Mouse (Mus musculus) frontal cortex, postnatal 10 days (tissue): ENCODE measurements at regions not wholly inside any gene's neighbourhood (a gene's known extent, or its start where the extent isn't known, plus 50 kb on each side); places are given as distances from the start of the nearest gene placed in this dataset.

Experiments
- DNase-seq, 2 experiments: peaks; one replicate each; pipeline ENCODE4 v3.0.0; 2022; ENCODE audit warnings: low spot score in 2 of 2, mixed read lengths in 1 of 2

DNA sequence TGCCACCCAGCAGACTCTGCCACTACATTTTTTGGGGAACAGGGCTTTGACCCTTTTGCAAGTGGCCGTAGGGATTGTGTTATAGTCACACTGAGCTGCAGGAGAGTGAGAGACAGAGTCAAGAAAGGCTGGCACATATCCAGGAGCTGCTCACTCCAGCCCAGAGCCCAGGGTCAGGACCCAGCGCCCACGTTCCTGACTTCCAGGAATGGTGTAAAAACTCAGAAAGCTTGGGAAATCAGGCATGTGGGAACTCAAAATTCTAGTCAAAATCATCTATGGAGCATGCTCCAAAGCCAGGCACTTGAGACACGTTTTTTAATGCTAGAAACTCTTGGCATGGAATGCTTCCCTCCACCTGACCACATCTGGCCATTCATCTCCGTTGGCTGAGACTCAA, 146.7 kb upstream of the Runx1 start:
- DNase-seq: no peak

DNA sequence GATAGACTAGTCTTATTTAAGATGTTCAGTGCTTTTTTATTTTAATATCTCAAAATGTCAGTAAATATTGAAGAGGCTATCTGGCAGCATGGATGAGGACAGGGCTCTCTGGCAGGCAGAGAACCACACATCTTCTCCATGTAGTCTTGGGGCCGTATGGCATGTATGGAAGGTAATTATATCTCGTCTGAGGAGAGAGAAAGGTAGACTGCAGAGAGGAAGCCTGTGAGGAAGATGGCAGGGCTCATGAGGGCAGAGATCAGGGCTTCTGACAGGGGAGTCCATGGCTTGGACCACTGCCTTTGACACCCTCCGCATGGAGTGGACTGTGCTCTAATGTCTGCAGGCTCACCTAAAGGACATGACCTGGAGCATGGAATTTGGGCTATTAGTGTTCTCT, 146.0 kb upstream of the Runx1 start:
- DNase-seq: no peak

DNA sequence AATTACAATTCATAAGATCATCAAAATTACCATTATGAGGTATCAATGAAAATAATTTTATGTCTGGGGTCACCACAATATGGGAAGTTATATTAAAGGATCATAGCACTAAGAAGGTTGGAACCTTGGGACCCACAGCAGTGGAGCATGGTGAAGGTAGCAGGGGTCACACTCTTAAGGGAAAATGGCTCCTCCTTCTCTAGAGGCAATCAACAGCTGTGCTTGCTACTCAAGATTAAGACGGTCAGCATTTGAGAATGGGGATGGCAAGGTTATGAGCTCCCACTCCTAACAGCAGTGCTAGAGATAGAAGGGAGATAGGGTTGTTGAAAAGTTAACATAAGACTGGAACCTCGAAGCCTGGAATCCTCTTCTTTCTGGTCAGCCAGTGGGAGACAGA, 144.6 kb upstream of the Runx1 start:
- no peak for DNase-seq

DNA sequence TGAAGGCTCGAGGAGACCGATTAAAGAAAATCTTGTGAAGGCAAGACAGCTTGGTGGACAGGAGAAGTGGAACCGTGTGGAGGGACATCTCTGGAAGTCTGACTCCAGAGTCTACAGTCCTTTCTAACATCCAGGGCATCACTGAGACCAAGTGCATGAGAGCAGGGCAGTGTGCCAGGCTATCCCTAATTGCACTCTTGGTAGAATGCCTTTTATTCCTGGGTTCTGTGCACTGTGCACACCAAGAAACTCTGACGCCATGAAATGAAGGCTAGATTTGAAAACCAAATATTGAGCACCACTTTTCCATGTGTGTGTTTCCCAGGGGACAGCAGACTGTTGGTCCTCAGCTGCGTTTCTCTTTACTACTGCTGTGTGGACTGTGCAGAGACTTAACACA, 143.1 kb upstream of the Runx1 start:
- no peak for DNase-seq

DNA sequence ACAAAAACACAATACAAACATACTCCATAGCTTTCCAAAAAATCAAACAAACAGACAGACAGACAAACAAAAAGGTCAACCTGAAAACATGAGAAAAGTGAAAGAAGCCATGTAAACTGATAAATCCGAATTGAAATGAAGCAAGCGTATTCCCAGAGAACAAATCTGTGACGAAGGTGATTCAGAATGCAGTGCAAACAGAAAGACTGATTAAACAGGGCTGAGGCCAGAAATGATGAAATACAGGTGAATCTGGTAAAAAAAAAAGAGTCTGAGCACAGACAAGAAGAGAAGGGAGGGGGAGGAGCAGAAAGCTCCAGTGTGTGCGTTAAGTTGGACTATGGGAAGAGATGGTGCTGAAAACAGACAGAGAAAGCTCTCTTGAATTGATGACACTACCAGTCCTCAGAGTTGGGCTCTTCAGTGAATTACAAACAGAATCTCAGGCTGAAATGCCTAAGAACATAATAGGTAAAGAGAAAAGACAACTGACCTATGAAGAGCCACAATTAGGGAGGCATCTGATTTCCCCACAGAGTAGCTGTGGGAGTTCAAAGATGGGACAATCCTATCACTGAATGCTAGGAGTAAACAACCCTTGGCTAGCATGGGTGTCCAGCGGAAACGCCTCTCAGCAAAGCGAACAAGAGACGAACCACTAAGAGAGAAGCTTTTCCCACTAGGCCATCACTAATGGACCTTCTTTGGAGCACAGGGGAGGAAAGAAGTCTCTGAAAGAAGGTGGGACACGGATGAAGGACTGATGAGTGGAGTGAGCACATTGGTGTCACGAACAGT, 140.3 kb upstream of the Runx1 start:
- DNase-seq: no peak

DNA sequence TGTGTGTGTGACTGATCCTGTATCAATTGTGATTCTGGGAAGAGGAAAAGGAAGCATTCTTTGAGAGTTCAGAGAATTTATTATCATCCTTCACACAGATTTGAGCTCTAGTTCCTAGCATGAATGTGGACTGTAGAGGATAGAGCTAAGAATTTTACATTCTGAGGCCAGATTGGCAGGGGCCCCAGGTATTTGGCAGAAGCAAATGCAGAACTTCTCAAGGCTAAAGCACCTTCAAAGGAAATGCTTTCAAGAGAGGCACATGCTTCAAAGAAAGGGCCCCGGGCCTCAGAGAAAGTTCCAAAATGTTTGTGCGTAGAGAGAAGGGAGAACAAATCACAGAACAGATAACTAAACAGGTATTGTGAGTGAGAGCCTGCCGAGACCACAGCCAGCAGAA, 139.7 kb upstream of the Runx1 start:
- no peak for DNase-seq

DNA sequence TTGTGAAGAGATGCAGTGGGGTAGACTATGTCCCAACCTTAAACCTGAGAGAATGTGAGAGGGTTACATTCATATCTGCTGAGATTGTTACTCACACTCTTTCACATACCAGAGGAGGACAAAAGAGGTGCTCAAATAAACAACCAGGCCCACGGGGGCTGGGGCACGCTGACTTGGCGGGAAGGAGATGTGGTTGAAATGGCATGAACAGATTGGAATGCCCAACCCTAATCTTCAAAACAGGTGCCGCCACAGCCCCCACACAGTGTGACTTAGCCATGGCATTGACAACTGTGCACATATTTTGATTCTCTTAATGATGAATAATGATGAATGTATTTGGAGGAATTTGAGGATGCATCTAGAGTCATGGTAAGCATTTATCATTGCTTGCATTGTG, 137.6 kb upstream of the Runx1 start:
- no peak for DNase-seq

DNA sequence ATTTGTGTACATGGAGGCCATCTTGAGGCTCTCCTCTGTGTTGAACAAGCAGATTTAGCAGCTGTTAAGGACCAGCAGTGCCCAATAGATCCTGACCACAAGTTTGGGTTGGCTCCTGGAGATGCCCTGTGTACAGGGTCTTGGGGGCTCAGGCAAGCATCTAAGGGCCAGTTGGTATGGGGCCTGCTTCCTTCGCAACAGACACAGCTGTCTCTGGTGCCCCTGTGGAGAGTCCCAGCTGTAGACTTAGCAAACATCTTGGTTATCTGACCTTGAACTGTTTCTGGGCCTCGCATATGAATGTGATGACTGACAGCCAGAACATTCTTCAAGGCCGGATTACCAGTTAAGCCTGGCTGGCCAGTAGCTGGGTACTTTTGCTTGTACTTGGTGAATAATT, 135.4 kb upstream of the Runx1 start:
- DNase-seq: no peak

DNA sequence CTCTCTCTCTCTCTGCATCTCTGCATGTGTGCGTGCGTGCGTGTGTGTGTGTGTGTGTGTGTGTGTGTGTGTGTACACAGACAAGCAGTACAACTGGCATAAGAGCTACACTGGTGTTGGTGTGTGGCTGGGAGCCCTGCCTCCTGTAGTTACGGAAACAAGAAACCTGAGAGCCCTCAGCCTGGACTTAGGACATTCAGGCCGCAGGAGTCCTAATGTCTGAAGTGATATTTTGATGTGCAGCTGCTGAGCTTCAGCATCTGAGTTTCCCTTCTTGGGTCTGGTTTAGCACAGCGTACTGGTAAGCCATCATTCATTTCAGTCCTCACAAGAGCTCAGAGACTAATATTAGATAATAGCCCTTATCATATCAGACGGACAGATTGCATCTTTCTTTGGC, 134.8 kb upstream of the Runx1 start:
- DNase-seq: no peak

DNA sequence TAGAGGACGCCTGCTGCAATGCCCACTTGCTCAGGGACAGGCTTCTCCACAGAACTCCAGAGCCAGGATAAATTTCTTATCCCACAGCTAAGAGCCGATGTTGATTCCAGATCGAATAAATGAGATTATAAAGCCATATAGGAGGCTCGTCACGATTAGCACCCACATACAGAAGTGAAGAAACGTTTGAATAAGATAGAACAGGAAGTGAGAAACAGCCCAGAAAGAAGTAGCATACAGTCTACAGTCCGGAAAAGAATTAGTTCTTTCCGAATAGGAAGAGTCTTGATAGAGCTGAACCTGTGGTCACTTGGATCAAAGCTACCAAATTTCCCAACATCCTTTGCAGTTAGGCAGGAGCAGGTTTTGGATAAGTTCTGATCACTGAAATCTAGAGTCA, 133.0 kb upstream of the Runx1 start:
- no peak for DNase-seq

DNA sequence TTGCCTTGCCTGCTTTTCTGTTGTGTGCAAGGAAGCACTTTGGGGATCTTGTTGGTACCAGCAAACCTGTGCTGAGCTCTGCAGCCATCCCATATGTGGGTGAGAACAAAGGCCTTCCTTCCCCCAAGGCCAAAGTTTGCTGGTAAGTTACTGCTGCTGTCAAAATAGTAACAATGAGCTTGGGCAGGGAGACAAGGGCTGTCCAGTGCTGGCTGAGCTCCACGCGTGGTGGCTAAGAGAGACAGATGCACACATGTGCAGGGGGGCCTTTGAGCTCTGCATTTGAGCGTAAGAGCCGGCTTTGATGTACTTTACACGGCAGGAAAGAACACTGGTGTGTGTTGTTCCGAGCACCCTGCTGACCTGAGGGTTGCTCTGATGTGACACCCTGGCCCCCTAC, 132.2 kb upstream of the Runx1 start:
- no peak for DNase-seq

DNA sequence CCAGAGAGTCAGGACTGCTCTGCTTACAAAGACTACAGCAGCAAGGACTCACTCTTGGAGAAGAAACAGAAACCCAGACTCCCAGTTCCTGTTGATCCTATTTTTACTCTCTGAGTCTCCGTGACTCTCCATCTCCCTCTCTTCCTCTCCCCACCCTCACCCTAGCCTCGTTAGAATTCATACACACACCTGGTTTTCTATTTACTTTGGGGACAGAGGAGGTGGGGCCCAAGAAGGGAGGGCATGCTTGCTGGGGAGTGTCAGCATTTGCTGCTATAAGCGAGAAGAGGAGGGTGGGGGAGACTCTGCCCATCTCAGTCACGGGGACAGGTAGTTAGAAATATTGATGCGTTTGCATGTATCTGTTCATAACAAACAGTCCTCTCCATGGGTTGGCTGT, 129.6 kb upstream of the Runx1 start:
- DNase-seq: no peak

DNA sequence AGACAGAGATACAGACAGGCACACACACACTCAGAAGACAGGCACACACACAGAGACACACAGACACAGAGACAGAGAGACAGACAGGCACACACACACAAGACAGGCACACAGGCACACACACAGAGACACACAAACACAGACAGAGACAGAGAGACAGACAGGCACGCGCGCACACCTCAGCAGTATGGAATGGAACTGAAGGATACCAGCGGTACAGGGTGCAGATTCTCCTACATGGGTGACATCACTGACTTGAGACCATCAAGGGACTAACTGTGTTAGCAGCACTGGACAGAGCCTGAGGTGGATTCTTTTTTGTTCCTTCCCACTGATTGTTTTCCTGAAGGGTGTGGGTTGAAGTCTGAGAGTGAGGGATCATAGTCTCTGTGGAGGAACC, 129.1 kb upstream of the Runx1 start:
- no peak for DNase-seq

DNA sequence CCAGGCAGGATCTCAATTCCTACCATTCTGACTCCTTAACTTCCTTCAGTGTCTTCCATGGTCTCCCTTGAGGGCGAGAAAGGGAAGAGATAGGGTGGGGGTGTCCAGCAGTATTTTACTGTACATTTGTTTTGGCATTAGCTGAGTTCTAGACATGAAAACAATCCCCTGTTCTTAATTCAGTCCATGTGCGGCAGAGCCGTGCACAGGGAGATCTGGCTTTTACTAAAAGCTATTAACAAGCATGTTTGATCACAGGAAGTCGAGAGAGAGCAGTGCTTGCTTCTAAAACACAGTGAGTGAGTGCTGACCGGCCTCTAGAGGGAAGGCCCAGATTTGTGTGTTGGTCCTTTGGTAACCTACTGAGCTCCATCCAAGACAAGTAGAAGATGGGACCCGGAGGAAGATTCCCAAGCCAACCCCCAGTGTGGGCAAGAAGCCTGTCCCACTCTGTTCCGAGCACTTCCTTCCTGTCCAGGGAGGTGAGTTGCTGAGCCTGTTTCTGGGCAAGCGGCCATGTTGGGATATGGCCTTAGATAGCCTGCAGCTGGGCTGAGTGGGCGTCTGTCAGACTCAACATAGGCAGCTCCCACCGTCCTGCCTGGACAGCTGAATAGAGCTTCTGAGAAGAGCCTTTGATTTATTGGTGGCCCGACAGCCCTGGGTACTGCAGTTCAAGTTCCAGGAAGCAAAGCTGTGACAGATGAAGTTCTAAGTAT, 128.1 kb upstream of the Runx1 start:
- peak; percentile 21 to 28 for DNase-seq

DNA sequence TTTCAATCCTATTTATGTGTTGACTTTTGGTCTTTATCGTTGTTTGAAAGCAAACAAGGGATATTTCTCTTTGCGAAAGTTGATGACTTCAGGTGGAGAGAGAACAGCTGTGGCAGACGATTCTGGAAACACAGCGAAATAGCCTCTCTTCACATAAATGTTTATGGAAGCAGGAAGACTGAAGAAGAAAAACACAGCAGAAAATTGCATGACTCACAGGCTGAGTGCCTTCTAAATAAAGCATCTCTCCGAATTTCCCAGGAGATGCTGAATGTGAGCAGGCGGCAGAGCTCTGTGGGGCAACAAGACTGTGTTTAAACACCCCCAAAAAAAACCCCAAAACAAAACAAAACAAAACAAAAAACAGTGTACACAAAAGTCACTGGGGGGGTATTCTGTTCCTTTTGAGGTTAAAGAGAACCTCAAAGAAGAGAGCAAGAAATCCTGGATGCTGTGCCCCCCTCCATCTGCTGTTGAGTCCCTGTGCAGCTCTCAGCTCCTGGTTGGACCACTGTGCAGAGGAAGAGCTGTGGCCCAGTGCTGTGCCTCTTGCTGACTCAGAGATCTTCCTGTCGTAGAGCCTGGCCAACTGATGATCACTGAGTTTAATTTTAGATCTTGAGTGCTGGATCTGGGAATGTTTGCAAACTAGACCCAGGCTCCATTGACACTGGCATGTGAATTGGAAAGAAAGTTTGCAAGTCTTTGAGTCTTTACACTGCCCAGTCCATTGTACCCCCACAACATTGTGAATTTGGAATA, 126.6 kb upstream of the Runx1 start:
- DNase-seq: no peak

DNA sequence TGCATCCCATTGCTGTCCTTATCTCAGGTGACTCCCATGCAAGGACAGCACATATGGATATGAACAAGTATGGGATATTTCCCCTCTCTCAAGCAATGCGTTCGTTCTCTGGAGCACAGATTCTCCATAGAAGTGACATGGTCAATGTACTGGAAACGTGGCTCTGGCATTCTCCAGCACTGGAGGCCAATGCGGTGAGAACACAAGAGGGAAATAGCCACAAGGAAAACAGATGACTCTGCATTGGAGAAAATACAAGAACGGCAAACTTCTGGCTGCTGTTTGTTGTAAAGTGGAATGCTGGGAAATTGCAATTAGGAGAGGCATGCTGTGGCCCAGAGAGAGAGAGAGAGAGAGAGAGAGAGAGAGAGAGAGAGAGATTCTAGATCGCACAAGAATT, 125.6 kb upstream of the Runx1 start:
- no peak for DNase-seq

DNA sequence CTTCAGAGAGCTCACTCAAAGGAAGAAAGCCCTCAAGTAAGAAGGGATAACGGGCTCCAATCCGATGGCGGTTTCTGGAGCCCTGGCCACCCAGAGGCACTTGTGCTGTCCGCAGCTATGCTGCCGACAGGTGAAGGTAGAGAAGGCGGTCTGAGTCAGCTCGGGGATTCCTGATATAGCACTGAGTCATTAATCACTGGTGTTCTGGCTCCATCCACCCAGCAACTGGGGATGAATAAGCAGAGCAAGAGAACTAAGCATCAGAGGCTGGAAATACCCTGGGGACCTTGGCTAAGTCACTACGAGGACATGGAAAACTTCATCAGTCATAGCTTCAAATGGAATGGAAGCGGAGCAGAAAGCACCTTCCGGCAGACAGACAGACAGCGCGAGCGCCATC, 122.5 kb upstream of the Runx1 start:
- DNase-seq: no peak

DNA sequence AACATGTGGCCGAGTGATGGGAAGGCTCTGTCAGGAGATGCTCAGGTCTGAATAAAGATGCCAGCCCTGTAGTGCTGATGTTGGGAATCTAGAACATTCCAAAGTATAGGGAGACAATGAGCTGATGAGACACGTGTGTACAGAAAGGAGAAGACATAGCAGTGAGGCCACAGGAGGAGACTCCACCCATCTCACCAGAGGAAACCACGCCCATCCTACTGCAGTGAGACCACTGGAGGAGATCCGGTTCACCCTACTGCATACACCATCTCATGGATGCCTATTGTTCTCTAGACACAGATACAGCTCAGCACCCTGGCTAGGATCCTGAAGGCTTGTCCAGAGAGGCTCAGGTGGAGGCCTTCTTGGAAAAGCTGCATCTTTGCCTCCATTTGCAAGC, 120.6 kb upstream of the Runx1 start:
- DNase-seq: no peak

DNA sequence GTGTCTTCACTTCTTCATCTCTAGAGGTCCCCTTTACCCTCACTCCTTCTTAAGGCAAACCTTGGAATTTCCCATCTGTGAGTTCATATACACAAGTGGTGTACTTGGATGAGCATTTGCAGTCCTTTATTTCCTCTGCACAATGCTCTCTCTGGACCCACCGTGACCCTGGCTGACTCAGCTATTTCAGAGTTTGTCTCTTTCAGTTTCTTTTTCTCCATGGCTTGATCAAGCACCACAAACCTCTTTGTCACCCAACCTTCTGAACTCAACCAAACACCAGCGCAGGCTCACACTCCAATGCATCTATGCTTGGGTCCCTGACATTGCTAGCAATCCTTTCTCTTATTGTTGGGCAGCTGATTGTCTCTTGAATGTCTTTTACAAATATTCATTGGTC, 118.0 kb upstream of the Runx1 start:
- no peak for DNase-seq

DNA sequence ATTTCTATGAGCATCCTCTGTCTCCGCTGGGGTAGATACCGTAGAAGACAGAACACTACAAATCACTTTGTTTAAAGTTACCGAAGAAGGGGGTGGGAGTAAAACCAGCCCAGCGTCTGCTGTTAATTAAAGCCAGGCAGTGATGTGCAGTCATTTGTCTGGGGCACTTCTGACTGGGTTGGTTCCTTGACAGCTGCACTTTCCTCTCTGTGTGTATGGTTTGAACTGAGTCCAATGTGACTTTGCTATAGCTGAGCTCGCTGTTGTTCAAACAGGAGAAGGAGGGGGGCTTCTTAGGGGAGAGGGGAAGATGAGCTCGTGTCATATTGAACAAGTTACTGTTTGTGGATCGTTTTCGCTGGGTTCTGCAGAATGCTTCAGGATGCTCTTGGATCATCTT, 113.7 kb upstream of the Runx1 start:
- no peak for DNase-seq

DNA sequence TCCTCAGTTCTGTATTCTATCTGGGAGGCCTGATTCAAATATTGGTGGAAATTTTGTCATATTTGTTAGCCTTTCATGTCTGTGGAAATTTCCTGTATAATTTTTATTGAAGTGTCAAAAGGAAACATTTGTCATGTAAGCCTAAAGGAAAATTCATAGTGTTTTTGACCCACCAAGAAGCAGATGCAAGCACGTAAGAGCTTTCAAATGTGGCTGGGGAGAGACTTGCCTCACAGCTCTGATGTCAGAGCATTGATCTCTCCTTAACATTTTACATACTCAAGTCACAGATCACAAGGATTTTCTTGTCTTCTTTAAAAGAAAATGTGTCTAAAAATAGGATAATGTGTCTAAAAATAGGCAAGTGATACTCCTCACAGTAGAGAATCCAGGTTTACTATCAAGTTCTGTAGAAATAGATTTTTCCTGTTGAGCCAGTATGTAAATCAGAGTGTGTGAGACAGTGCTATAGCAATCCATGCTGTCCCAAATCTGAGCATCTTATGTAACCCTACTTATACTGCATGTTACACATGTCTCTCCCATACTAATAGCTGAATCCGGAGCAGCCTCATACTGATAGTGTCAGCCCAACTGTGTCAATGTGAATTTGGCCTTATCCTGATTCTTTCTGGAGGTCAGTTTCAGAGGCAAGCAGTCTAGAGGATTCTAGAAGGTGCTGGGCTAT, 110.0 kb upstream of the Runx1 start:
- DNase-seq: no peak

DNA sequence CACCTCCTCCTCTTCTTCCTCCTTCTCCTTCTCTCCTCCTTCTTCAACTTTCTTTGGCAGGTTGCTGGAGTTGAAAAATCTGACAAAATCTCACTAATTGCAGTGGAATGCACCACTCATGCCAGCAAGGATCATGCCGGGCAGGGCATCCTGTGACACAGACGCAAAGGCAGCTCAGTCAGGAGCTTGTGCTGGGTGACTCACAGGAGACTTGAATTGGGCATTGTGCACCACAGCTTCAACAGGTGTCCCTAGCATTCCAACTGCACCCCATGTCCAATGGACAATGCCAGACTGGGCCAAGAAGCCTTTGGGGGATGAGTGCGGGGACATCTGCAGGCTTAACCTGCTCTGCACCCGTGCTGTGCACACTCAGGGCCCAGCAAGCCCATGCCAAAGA, 104.2 kb upstream of the Runx1 start:
- no peak for DNase-seq
